Mouse (Mus musculus) stomach, embryonic 14.5 days (tissue): ENCODE results near the gene Uap1l1. TPM values are rescaled to one million over a fixed set of nuclear protein-coding genes. Genes with fewer than 3 reads are reported as not detected.

Source experiments
- ATAC-seq: fragments of 200-750 bp; cut with Nextera tagmentation; 2 replicates; pipeline ENCODE4 v1.8.0; 2017; ENCODE audit warnings: low read depth, moderate TSS enrichment; ENCODE audit not compliant: insufficient number of reproducible peaks, insufficient read depth, low FRiP score
- H3K27ac ChIP-seq: fragments of 300-500 bp; sonication (generic); 2 replicates; pipeline ENCODE4 v1.5.1; 2014; ENCODE audit warnings: mild to moderate bottlenecking, low read length, moderate library complexity, mixed read lengths
- H3K27me3 ChIP-seq: fragments of 300-500 bp; sonication (generic); 2 replicates; pipeline ENCODE4 v1.6.1; 2014; ENCODE audit warnings: low read length, control low read depth, mixed read lengths; ENCODE audit not compliant: control insufficient read depth, insufficient read depth
- H3K36me3 ChIP-seq: fragments of 300-500 bp; sonication (generic); 2 replicates; pipeline ENCODE4 v1.6.1; 2014; ENCODE audit warnings: mild to moderate bottlenecking, control low read depth, low read length, moderate library complexity, mixed read lengths; ENCODE audit not compliant: control insufficient read depth, insufficient read depth
- H3K4me1 ChIP-seq: fragments of 300-500 bp; sonication (generic); 2 replicates; pipeline ENCODE4 v1.6.1; 2014; ENCODE audit warnings: low read length, control low read depth, mixed read lengths; ENCODE audit not compliant: control insufficient read depth, insufficient read depth
- H3K4me2 ChIP-seq: fragments of 300-500 bp; sonication (generic); replicated peaks from 2 replicates; pipeline ENCODE4 v1.6.1; 2014; ENCODE audit warnings: low read depth, low read length, control low read depth
- H3K4me3 ChIP-seq: fragments of 300-500 bp; sonication (generic); 2 replicates; pipeline ENCODE4 v1.5.1; 2014; ENCODE audit warnings: low read depth, low read length, control low read depth
- H3K9ac ChIP-seq: fragments of 300-500 bp; sonication (generic); replicated peaks from 2 replicates; pipeline ENCODE4 v1.6.1; 2014; ENCODE audit warnings: low read depth, mild to moderate bottlenecking, control low read depth, low read length, moderate library complexity, mixed read lengths
- H3K9me3 ChIP-seq: fragments of 300-500 bp; sonication (generic); 2 replicates; pipeline ENCODE4 v1.6.1; 2016; ENCODE audit warnings: low read depth, low read length, control low read depth; ENCODE audit not compliant: control insufficient read depth
- WGBS: fragments of 180-500 bp; shearing (Covaris S2); extraction: QIAGEN DNeasy Blood & Tissue Kit; methylation state at CpG from one replicate; pipeline ENCODE4 v1.1.7; 2014; 5-methylcytosine and 5-hydroxymethylcytosine counted together
- polyA plus RNA-seq: library from polyadenylated mRNA; unstranded; fragments of >200 nt; fragmentation: Nextera tagmentation; extraction: Ambion mirVana; gene quantifications from 2 replicates; pipeline ENCODE4 v1.2.1, GENCODE M21; 2014

Uap1l1 gene
- polyA plus RNA-seq, 1 experiment from 2014 or later = 21.9 TPM

GRCm38 (mm10) chr2:25318119-25318966 lies 47.1 kb downstream of the Uap1l1 start:
- H3K27ac ChIP-seq = no peak overlapping the region
- peaks cover 35% of the 10 kb centered on the region for H3K27me3 ChIP-seq
- H3K4me2 ChIP-seq = peak overlapping the region; percentile 44
- H3K36me3 ChIP-seq = no peaks in the 10 kb centered on the region
- no peak for ATAC-seq
- WGBS = 6% methylated on average over 31 of the region's 31 CpGs
- H3K4me1 ChIP-seq = 0 out of 2 replicates have a peak, but pooled peaks cover 4% of the 10 kb centered on the region
- no peaks in the 10 kb centered on the region for H3K9me3 ChIP-seq
- H3K9ac ChIP-seq = no peak overlapping the region
- H3K4me3 ChIP-seq = peak overlapping the region; percentile 22

GRCm38 (mm10) chr2:25311491-25311891 lies 54.0 kb downstream of the Uap1l1 start:
- Histone ChIP-seq H3K4me1 (no peaks in the 10 kb centered on the region), H3K27me3 (peaks cover 46% of the 10 kb centered on the region), H3K9ac (no peak overlapping the region), H3K36me3 (no peaks in the 10 kb centered on the region), H3K9me3 (no peaks in the 10 kb centered on the region), H3K4me3 (no peak overlapping the region), H3K4me2 (no peak overlapping the region; the same call in 1 of the 2 replicates), H3K27ac (no peak overlapping the region)
- 5% methylated on average over 11 of the region's 11 CpGs for WGBS
- no peak for ATAC-seq

GRCm38 (mm10) chr2:25310969-25311368 lies 54.5 kb downstream of the Uap1l1 start:
- peaks cover 49% of the 10 kb centered on the region for H3K27me3 ChIP-seq
- WGBS = 2% methylated on average over 22 of the region's 22 CpGs

GRCm38 (mm10) chr2:25310180-25310579 lies 55.3 kb downstream of the Uap1l1 start:
- 46% methylated on average over 10 of the region's 10 CpGs for WGBS
- H3K27ac ChIP-seq = no peak overlapping the region
- no peaks in the 10 kb centered on the region for H3K9me3 ChIP-seq
- no peak overlapping the region for H3K4me3 ChIP-seq
- no peaks in the 10 kb centered on the region for H3K4me1 ChIP-seq
- H3K9ac ChIP-seq = no peak overlapping the region
- H3K4me2 ChIP-seq = no peak overlapping the region
- H3K27me3 ChIP-seq = peaks cover 54% of the 10 kb centered on the region
- no peak for ATAC-seq
- no peaks in the 10 kb centered on the region for H3K36me3 ChIP-seq

More at GRCm38 (mm10) chr2:25310969-25311368, 54.5 kb downstream of the Uap1l1 start:
- Histone ChIP-seq H3K27ac (no peak overlapping the region), H3K4me1 (no peaks in the 10 kb centered on the region), H3K9ac (no peak overlapping the region), H3K4me3 (no peak overlapping the region), H3K9me3 (no peaks in the 10 kb centered on the region), H3K4me2 (no peak overlapping the region; the same call in 1 of the 2 replicates), H3K36me3 (no peaks in the 10 kb centered on the region)
- no peak for ATAC-seq

Other genes with a start within 250 kb of the Uap1l1 start
- gene Nrarp, start 184.9 kb downstream of the Uap1l1 start, polyA plus RNA-seq = 8.0 and 8.9 TPM in 2 replicates
- gene Tor4a, start 168.8 kb downstream of the Uap1l1 start, polyA plus RNA-seq = 12.8 and 15.8 TPM in 2 replicates
- gene Nelfb, start 154.2 kb downstream of the Uap1l1 start, polyA plus RNA-seq = 102 TPM in 2 replicates
- gene Stpg3, start 151.0 kb downstream of the Uap1l1 start, polyA plus RNA-seq = not detected in 2 replicates
- gene Fam166a, start 146.9 kb downstream of the Uap1l1 start, polyA plus RNA-seq = not detected in 2 replicates
- gene Tubb4b, start 141.0 kb downstream of the Uap1l1 start, polyA plus RNA-seq = 512 and 519 TPM in 2 replicates
- 0.14 TPM in 1 of 2 replicates, not detected in the other for gene Slc34a3, start 131.3 kb downstream of the Uap1l1 start, polyA plus RNA-seq
- not detected in 2 replicates for gene Rnf224, start 128.9 kb downstream of the Uap1l1 start, polyA plus RNA-seq
- 10.9 and 11.9 TPM in 2 replicates for gene Rnf208, start 123.4 kb downstream of the Uap1l1 start, polyA plus RNA-seq
- gene Cysrt1, start 123.2 kb downstream of the Uap1l1 start, polyA plus RNA-seq = 0.49 and 1.0 TPM in 2 replicates
- gene AL732309.1, start 118.8 kb downstream of the Uap1l1 start, polyA plus RNA-seq = 5.9 and 8.5 TPM in 2 replicates
- 14.7 and 16.8 TPM in 2 replicates for gene Tmem203, start 110.2 kb downstream of the Uap1l1 start, polyA plus RNA-seq
- gene Tprn, start 103.1 kb downstream of the Uap1l1 start, polyA plus RNA-seq = 6.2 and 8.5 TPM in 2 replicates
- 241 and 246 TPM in 2 replicates for gene Ssna1, start 93.2 kb downstream of the Uap1l1 start, polyA plus RNA-seq
- 108 and 116 TPM in 2 replicates for gene Anapc2, start 93.2 kb downstream of the Uap1l1 start, polyA plus RNA-seq
- gene Tmem210, start 77.5 kb downstream of the Uap1l1 start, polyA plus RNA-seq = not detected in 2 replicates
- 1.9 and 3.4 TPM in 2 replicates for gene Lrrc26, start 75.8 kb downstream of the Uap1l1 start, polyA plus RNA-seq
- gene Grin1, start 46.5 kb downstream of the Uap1l1 start, polyA plus RNA-seq = 1.8 and 3.2 TPM in 2 replicates
- gene Man1b1, start 33.3 kb downstream of the Uap1l1 start, polyA plus RNA-seq = 98.7 and 111 TPM in 2 replicates
- 16.8 and 19.5 TPM in 2 replicates for gene Dpp7, start 9.3 kb downstream of the Uap1l1 start, polyA plus RNA-seq
- 31.3 and 36.4 TPM in 2 replicates for gene Sapcd2, start 6.6 kb upstream of the Uap1l1 start, polyA plus RNA-seq
- gene Entpd2, start 30.2 kb upstream of the Uap1l1 start, polyA plus RNA-seq = 8.0 and 9.0 TPM in 2 replicates
- 48.3 and 53.7 TPM in 2 replicates for gene Npdc1, start 33.7 kb upstream of the Uap1l1 start, polyA plus RNA-seq
- gene Fut7, start 57.6 kb upstream of the Uap1l1 start, polyA plus RNA-seq = 0.12 TPM in 1 of 2 replicates, not detected in the other
- 5.4 and 6.4 TPM in 2 replicates for gene Abca2, start 63.0 kb upstream of the Uap1l1 start, polyA plus RNA-seq
- gene Clic3, start 91.2 kb upstream of the Uap1l1 start, polyA plus RNA-seq = 7.2 and 9.0 TPM in 2 replicates
- 30.3 and 34.2 TPM in 2 replicates for gene Paxx, start 95.4 kb upstream of the Uap1l1 start, polyA plus RNA-seq
- gene Ptgds, start 104.4 kb upstream of the Uap1l1 start, polyA plus RNA-seq = 5.3 and 6.4 TPM in 2 replicates
- not detected in 2 replicates for gene Lcn12, start 128.2 kb upstream of the Uap1l1 start, polyA plus RNA-seq
- gene Fbxw5, start 135.1 kb upstream of the Uap1l1 start, polyA plus RNA-seq = 77.5 and 79.3 TPM in 2 replicates
- 4.8 and 7.4 TPM in 2 replicates for gene C8g, start 136.0 kb upstream of the Uap1l1 start, polyA plus RNA-seq
- gene Traf2, start 181.3 kb upstream of the Uap1l1 start, polyA plus RNA-seq = 30.5 and 33.2 TPM in 2 replicates
- gene Edf1, start 192.2 kb upstream of the Uap1l1 start, polyA plus RNA-seq = 342 and 346 TPM in 2 replicates
- gene Mamdc4, start 209.2 kb upstream of the Uap1l1 start, polyA plus RNA-seq = 3.6 and 5.5 TPM in 2 replicates
- gene Phpt1, start 209.5 kb upstream of the Uap1l1 start, polyA plus RNA-seq = 225 and 231 TPM in 2 replicates
- gene Ajm1, start 216.1 kb upstream of the Uap1l1 start, polyA plus RNA-seq = 0.70 and 1.3 TPM in 2 replicates
- gene Rabl6, start 242.8 kb upstream of the Uap1l1 start, polyA plus RNA-seq = 67.2 and 69.0 TPM in 2 replicates